Mouse (Mus musculus) hindbrain, embryonic 15.5 days (tissue): ENCODE measurements around the gene Gabpb1. TPM values are rescaled to one million over a fixed set of nuclear protein-coding genes. Genes with fewer than 3 reads are reported as not detected.
"Not testable (repeated sequence)": the region's sequence is repeated elsewhere in the genome, so short reads cannot be mapped to it uniquely, and the experiment has no call there.

ENCODE experiments used
- ATAC-seq: fragments of 200-750 bp; cut with Nextera tagmentation; 2 replicates; pipeline ENCODE4 v1.8.0; 2017; ENCODE audit warnings: low read depth, moderate number of reproducible peaks, moderate TSS enrichment; ENCODE audit not compliant: low FRiP score
- H3K27ac ChIP-seq: fragments of 300-500 bp; sonication (generic); replicated peaks from 2 replicates; pipeline ENCODE4 v1.5.1; 2015; ENCODE audit warnings: mild to moderate bottlenecking, inconsistent platforms
- H3K27me3 ChIP-seq: fragments of 300-500 bp; sonication (generic); 2 replicates; pipeline ENCODE4 v1.6.1; 2015; ENCODE audit warnings: control low read depth, inconsistent platforms
- H3K36me3 ChIP-seq: fragments of 300-500 bp; sonication (generic); 2 replicates; pipeline ENCODE4 v1.6.1; 2015; ENCODE audit warnings: control low read depth, inconsistent platforms
- H3K4me1 ChIP-seq: fragments of 300-500 bp; sonication (generic); replicated peaks from 2 replicates; pipeline ENCODE4 v1.6.1; 2015; ENCODE audit warnings: control low read depth, inconsistent platforms
- H3K4me2 ChIP-seq: fragments of 300-500 bp; sonication (generic); 2 replicates; pipeline ENCODE4 v1.6.1; 2015; ENCODE audit warnings: moderate library complexity, mild to moderate bottlenecking, inconsistent platforms
- H3K4me3 ChIP-seq: fragments of 300-500 bp; sonication (generic); 2 replicates; pipeline ENCODE4 v1.5.1; 2015; ENCODE audit warnings: mild to moderate bottlenecking, inconsistent platforms
- H3K9ac ChIP-seq: fragments of 300-500 bp; sonication (generic); 2 replicates; pipeline ENCODE4 v1.6.1; 2015; ENCODE audit warnings: inconsistent platforms
- H3K9me3 ChIP-seq: fragments of 300-500 bp; sonication (generic); 2 replicates; pipeline ENCODE4 v1.6.1; 2016; ENCODE audit warnings: control low read depth, inconsistent platforms
- WGBS: fragments of 180-500 bp; shearing (Covaris S2); methylation state at CpG from one replicate; pipeline ENCODE4 v1.1.7; 2015; 5-methylcytosine and 5-hydroxymethylcytosine counted together
- polyA plus RNA-seq: library from polyadenylated mRNA; unstranded; fragments of >200 nt; fragmentation: Nextera tagmentation; extraction: Ambion mirVana; gene quantifications from 2 replicates; pipeline ENCODE4 v1.2.1, GENCODE M21; 2015

The Gabpb1 gene
- polyA plus RNA-seq, 1 experiment from 2014 or later, result 37.3 TPM

DNA sequence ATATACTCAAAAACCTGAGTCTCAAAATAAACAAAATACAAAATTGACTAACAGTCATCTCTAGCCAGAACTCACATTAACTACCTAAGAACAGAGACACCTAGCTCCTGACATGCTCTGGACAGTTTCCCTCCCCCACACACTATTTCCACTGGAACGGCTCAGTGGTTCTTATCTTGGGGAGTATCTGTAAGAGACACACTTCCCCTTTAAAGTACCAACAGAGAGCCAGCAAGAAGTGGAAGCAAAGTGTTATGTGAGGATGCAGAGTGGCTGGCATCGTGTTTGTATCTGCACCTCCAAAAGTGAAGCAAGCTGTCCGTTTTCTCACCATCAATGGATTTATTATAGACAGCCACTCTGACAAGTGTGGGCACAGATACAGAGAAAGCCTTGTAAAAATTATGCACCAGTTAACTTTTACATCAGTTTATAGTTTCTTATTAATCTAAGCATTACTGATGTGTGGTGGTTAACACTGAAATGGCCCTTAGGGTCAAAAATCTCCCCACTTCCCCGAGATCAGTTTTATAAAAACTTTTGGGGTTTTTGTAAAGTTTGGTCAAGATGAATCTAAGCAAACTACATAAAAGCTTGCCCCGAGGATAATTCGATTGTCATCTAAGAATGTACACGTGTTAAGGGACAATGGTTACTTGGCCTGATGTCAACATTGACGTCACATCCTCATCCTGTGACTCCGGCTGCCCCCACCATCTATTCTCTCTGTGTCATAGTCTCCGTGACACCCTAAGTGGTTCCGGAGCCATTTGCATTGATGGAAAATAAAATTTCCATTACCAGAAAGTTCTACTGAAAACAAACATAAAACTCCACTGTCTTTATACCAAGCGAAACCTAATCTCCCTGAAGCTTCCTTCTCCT is 40.0 kb downstream of the Gabpb1 start:
- H3K4me3 ChIP-seq, result no peak overlapping the region
- no peak overlapping the region for H3K9ac ChIP-seq
- no peaks in the 10 kb centered on the region for H3K4me1 ChIP-seq
- WGBS, result 86% methylated on average over 12 of the region's 12 CpGs
- ATAC-seq, result no peak
- H3K27ac ChIP-seq, result no peak overlapping the region
- no peak overlapping the region for H3K4me2 ChIP-seq
- H3K27me3 ChIP-seq, result no peaks in the 10 kb centered on the region
- H3K36me3 ChIP-seq, result peaks cover 31% of the 10 kb centered on the region
- no peaks in the 10 kb centered on the region for H3K9me3 ChIP-seq

DNA sequence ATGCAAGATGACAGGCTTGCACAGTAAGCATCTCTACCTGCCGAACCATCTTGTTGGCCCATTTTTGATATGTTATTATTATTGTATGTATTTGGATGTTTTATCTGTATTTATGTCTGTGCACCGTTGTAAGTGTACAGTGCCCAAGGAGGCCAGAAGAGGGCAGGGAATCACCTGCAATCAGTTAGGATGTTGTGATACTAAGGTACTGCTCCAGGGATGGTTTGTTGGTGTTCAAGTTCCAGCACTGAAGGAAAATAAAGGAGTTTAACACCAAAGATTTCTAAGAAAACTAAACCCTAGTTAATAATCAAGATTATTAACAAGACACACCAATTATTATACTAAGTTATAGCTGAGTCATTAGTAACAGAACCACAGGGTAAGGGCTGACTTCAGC is 43.0 kb downstream of the Gabpb1 start:
- WGBS, result 97% methylated on average over 2 of the region's 2 CpGs
- H3K4me1 ChIP-seq, result no peaks in the 10 kb centered on the region
- no peak overlapping the region for H3K27ac ChIP-seq
- H3K4me2 ChIP-seq, result no peak overlapping the region
- no peak overlapping the region for H3K4me3 ChIP-seq
- H3K36me3 ChIP-seq, result peaks cover 25% of the 10 kb centered on the region
- no peaks in the 10 kb centered on the region for H3K27me3 ChIP-seq
- ATAC-seq, result no peak
- no peaks in the 10 kb centered on the region for H3K9me3 ChIP-seq
- H3K9ac ChIP-seq, result no peak overlapping the region

DNA sequence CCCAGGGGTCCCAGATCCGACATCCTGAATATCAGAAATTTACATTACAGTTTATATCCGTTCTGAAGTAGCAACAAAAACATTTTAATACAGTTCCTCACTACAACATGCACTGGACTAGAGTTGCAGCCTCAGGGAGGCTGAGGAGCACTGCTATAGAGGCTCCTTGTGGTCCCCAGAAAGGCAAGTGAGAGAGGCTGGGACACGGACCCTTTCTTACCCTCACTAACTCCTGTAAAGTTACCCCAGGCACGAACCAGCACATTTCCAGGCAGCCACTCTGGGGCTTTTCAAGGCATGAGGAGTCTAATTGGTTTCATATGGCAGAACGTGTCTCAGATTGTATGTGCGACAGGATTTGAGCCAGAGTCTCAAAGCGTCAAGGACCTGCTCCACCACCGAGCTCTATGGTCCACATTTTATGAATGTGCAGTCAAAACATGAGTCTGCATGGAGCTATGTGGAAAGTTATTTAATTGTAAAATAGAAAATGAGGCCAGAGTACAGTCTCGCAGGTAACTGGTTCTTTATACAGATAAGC is 47.6 kb downstream of the Gabpb1 start:
- no peak for ATAC-seq

DNA sequence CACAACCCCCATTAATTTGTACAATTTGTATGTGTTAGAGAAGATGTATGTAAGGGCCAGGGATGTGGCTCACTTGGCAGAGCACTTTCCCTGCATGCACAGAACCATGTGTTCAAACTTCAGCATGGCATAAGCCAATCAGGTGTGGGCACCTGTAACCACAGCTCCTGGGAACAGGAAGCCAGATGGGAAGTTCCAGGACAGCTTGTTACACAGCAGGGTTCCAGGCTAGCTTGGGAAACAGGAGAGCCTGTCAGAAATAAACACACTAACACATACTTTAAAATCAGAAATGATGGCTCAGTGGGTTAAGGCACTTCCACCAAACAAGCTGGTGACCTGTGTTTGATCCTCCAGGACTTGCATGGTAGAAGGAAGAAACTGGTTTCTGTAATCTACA is 53.0 kb downstream of the Gabpb1 start:
- Histone ChIP-seq H3K27me3 (no peaks in the 10 kb centered on the region), H3K4me3 (no peak overlapping the region), H3K9me3 (no peaks in the 10 kb centered on the region), H3K4me2 (no peak overlapping the region), H3K4me1 (no peaks in the 10 kb centered on the region), H3K36me3 (no peaks in the 10 kb centered on the region), H3K9ac (no peak overlapping the region), H3K27ac (no peak overlapping the region)
- ATAC-seq, result no peak

More for the DNA sequence above, 47.6 kb downstream of the Gabpb1 start:
- peaks cover 20% of the 10 kb centered on the region for H3K36me3 ChIP-seq
- H3K9ac ChIP-seq, result no peak overlapping the region
- no peak overlapping the region for H3K4me3 ChIP-seq
- H3K4me2 ChIP-seq, result no peak overlapping the region
- 88% methylated on average over 9 of the region's 9 CpGs for WGBS
- no peak overlapping the region for H3K27ac ChIP-seq
- no peaks in the 10 kb centered on the region for H3K27me3 ChIP-seq
- no peaks in the 10 kb centered on the region for H3K4me1 ChIP-seq
- H3K9me3 ChIP-seq, result no peaks in the 10 kb centered on the region

DNA sequence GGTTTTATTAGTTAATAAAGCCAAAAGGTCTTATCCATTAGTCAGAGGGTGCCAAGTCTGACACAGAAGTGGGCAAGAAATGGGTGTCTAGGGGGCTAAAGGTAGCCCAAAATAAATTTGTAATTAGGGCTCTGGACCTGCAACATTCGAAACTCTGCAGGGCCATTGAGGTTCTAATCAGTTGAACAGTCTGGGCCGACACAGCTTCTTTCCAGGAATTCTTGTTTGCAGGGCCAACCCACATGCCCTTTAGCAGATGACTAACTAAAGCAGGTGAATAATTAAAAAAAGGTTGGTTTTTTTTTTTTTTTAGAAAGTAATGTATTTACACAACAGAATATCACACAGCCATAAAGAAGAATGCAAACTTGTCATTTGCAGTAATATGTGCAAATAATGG is 53.7 kb downstream of the Gabpb1 start:
- 84% methylated on average over 2 of the region's 2 CpGs for WGBS

DNA sequence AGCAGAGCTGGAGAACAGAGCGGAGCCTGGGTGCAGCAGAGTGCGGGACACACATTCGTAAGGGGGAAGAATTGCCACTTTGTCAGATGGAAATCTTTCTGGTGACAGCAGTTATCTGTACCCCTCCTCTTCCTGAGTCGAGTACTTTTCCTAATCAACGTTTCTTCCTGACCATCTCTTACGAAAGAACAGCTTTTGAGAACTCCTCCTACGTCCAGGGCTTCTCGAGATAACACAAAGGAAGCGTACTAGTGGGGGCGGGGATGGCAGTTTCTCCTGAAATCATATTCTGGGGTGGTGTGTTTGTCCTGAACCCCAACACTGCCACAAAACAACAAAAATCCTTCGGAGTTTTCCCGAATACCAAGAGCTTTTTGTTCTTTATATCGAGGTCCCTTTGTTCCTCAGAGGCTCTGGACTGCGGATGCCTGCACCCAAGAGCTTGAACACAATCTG is 56.9 kb downstream of the Gabpb1 start, which contains the start of gene Hdc:
TSS of gene Hdc (minus strand) at position 51 of the 456 bp plus-strand sequence.
- no peak for ATAC-seq
- no peak within 1 kb of the TSS for H3K9ac ChIP-seq
- WGBS, result 78% methylated on average over 14 of the region's 14 CpGs

More for the DNA sequence above, 53.7 kb downstream of the Gabpb1 start:
- Histone ChIP-seq H3K4me2 (no peak overlapping the region), H3K4me1 (no peaks in the 10 kb centered on the region), H3K4me3 (no peak overlapping the region), H3K9me3 (no peaks in the 10 kb centered on the region), H3K27me3 (no peaks in the 10 kb centered on the region), H3K9ac (no peak overlapping the region), H3K36me3 (no peaks in the 10 kb centered on the region), H3K27ac (no peak overlapping the region)
- ATAC-seq, result no peak

DNA sequence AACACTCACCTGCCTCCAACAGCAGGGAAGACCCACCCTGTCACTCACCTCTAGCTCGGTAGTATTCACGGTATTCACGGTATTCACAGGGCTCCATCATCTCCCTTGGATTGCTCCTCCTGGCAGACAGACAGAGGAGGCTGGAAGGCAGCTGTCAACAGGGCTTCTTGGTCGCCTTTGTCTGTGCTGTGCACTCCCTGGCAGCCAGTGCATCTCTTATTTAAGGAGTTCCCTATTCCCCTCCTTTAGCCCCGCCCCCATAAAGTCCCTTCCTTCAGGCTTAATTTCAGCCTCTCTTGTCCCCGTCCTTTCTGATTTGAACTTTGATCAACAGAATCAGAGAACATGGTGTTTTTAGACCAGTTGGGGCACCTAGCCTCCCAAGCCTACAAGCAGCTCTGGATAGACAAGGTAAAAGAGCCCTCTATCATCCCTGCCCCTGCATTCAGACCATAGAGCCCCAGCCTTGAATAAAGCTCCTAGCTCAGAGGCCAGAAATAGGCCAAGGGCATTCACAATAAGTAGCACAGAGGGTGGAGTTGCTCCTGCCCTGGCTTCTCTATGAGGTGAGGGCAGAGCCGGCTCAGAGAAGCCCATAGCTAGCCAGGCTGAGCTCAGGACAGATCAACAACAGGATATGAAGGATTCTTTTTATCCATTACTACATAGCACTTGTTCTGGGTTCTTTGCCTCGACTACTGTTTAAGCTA is 57.5 kb downstream of the Gabpb1 start:
- H3K27me3 ChIP-seq, result no peaks in the 10 kb centered on the region
- no peak overlapping the region for H3K27ac ChIP-seq
- H3K4me3 ChIP-seq, result no peak overlapping the region
- no peaks in the 10 kb centered on the region for H3K4me1 ChIP-seq
- no peak overlapping the region for H3K9ac ChIP-seq
- 25% methylated on average over 8 of the region's 8 CpGs for WGBS
- no peaks in the 10 kb centered on the region for H3K9me3 ChIP-seq
- ATAC-seq, result no peak
- no peaks in the 10 kb centered on the region for H3K36me3 ChIP-seq
- H3K4me2 ChIP-seq, result no peak overlapping the region

More for the DNA sequence above, 56.9 kb downstream of the Gabpb1 start, which contains the start of gene Hdc:
- H3K27ac ChIP-seq, result no peak within 1 kb of the TSS
- no peaks in the 10 kb centered on the region for H3K9me3 ChIP-seq
- H3K36me3 ChIP-seq, result no peaks in the 10 kb centered on the region
- no peaks in the 10 kb centered on the region for H3K4me1 ChIP-seq
- no peak within 1 kb of the TSS for H3K4me3 ChIP-seq
- no peaks in the 10 kb centered on the region for H3K27me3 ChIP-seq
- no peak within 1 kb of the TSS for H3K4me2 ChIP-seq

DNA sequence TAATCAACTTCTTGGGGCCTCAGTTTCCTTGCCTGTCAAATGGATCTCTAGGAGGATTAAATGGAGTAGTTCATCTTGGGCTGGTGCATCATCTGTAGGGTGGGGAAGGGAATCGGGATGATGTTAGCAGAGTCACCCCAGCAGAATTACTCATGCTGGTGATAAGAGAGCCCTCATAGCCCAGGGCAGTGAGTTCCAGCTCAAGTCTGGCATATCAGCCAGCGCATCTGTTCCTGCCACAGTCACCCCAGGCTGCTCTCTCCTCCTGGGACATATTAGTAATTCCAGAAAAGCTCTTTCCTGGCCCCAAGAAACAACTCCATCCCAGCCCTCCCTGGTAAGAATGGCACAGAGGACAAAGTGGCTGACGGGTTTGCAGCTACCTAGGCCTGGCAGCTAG is 60.8 kb downstream of the Gabpb1 start:
- 88% methylated on average over 3 of the region's 3 CpGs for WGBS

DNA sequence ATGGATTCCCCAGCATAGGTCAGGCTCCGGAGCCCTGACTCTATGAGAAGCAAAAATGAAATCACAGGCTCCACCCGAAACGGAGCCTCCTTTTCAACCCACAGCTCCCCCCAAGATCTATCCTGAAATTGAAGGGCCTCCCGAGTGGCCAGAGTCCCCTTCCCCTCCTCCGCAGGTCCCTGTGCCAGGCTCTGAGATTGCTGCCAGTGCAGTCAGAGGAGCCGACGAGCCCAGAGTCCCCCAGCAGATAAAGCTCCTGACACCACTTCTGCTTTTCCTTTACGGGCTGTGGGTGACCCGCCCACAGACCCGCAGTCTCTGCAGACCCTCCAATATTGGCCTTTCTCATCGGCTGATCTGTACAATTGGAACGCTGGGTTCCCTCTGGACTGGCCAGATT is 66.5 kb downstream of the Gabpb1 start:
- H3K27ac ChIP-seq, H3K4me2 ChIP-seq, H3K4me3 ChIP-seq, H3K9me3 ChIP-seq, H3K27me3 ChIP-seq, H3K4me1 ChIP-seq, H3K36me3 ChIP-seq, ATAC-seq, H3K9ac ChIP-seq: not testable (repeated sequence)
- WGBS, result 75% methylated on average over 12 of the region's 12 CpGs

More for the DNA sequence above, 60.8 kb downstream of the Gabpb1 start:
- H3K4me1 ChIP-seq, result no peaks in the 10 kb centered on the region
- H3K4me2 ChIP-seq, result no peak overlapping the region
- H3K36me3 ChIP-seq, result no peaks in the 10 kb centered on the region
- no peak overlapping the region for H3K4me3 ChIP-seq
- no peaks in the 10 kb centered on the region for H3K27me3 ChIP-seq
- ATAC-seq, result no peak
- H3K9me3 ChIP-seq, result no peaks in the 10 kb centered on the region
- H3K27ac ChIP-seq, result no peak overlapping the region
- H3K9ac ChIP-seq, result no peak overlapping the region

DNA sequence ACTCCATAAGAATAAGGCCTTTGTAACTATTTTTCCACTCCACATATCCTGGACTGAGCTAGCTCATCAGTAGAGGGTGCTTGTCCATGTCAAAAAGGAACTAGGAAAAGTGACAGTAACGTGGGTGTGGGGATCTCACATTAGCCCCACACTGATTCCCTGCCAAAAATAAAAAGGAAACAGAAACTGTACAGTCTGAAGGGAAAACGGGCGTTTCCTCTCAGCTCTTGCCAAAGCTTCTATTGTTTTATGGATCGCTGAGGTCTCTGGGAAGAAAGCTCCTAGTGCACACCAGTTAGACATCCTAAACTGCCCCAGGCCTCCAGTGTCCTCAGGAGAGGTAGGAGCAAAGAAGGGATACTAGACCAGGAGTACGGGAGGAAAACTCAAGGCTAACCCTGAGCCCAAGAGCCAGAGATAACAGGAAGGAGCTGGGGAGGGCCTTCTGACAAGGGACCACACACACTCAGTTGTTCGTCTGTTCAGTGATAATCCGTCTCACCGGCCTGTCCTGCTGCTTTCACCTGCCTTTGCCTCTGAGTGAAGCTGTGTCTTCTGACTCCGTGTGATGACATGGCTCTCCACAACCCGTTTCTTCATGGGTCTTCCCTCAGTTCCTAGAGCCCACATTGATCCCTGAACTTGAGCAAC is 68.5 kb downstream of the Gabpb1 start:
- Histone ChIP-seq H3K4me1 (no peaks in the 10 kb centered on the region), H3K4me3 (no peak overlapping the region), H3K9ac (no peak overlapping the region), H3K9me3 (no peaks in the 10 kb centered on the region), H3K36me3 (no peaks in the 10 kb centered on the region), H3K4me2 (no peak overlapping the region), H3K27ac (no peak overlapping the region), H3K27me3 (no peaks in the 10 kb centered on the region)
- no peak for ATAC-seq
- WGBS, result 76% methylated on average over 10 of the region's 10 CpGs

DNA sequence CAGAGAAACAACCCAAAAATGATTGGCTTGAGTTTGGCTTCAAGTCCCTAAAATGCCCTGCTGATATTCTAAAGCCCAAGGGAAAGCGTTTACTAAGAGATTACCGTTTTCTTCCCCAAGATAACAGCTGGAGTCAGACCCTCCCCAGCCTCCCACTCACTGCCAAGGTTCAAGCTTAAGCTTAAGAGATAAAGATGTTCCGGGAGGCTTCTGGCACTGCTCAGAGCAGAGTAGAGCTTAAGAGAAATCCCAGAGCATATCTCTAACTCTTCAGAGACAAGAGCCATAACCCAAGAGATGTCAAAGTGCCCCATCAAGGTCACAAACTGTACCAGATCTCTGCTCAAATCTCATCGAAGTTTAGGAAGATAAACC is 69.5 kb downstream of the Gabpb1 start:
- no peak overlapping the region for H3K4me2 ChIP-seq
- no peaks in the 10 kb centered on the region for H3K27me3 ChIP-seq
- no peaks in the 10 kb centered on the region for H3K9me3 ChIP-seq
- 80% methylated on average over 4 of the region's 4 CpGs for WGBS
- no peaks in the 10 kb centered on the region for H3K4me1 ChIP-seq
- H3K36me3 ChIP-seq, result no peaks in the 10 kb centered on the region
- ATAC-seq, result no peak
- no peak overlapping the region for H3K9ac ChIP-seq
- no peak overlapping the region for H3K27ac ChIP-seq
- no peak overlapping the region for H3K4me3 ChIP-seq
